12 mouse cellular contexts compared by ENCODE assay signal in the genomic region with DNA sequence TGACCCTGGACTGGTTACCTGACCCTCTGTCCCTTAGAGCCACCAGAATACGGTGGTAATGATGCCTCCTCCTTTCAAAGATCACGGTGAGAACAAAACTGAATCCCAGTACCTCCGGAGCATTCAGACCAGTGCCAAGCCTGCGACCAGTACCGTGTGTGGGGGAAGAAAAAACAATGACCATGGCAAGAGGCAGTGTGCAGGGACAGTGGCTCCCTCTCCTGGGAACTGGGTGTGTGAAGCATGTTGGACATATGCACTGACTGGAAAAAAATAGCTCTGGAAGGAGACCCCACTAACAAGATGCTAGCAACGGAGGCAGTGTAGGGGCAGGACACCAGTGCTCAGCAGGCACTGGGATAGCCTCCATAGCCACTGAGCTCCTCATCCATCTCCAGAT.
A peak's percentile ranks its signal among the peaks of the same experiment; 100 is the strongest.
DNase-seq lines count a peak whose midpoint lies in the region; ATAC-seq and TF ChIP-seq lines count a peak whose summit lies in the region.
"Had no signal": no experiment of that assay in that cellular context is flagged by ENCODE, and none has a peak within 500 bp of the region (broad histone marks: within the 10 kb centered on the region; RNA-seq: fewer than 3 reads in every experiment).

No protein-coding gene starts in this region.

- no peaks in the 10 kb centered on the region for H3K4me1 ChIP-seq in intestine, postnatal 0 days (replicated peaks; ENCODE audit: control insufficient read depth, insufficient read depth, low read length)
- no peaks in the 10 kb centered on the region for H3K4me1 ChIP-seq in intestine, embryonic 15.5 days (replicated peaks)
- peaks cover 30% of the 10 kb centered on the region for H3K4me1 ChIP-seq in hindbrain, embryonic 12.5 days
- H3K4me1 ChIP-seq in neural tube, embryonic 13.5 days (replicated peaks) = peaks cover 40% of the 10 kb centered on the region

- WGBS in intestine, postnatal 0 days = 71% methylated on average over 6 of the region's 6 CpGs
- 62% methylated on average over 6 of the region's 6 CpGs for WGBS in intestine, embryonic 15.5 days
- WGBS in hindbrain, embryonic 12.5 days = 61% methylated on average over 6 of the region's 6 CpGs
- 67% methylated on average over 6 of the region's 6 CpGs for WGBS in neural tube, embryonic 13.5 days

- TF ChIP-seq CTCF in intestine, postnatal 0 days (IDR thresholded peaks at IDR 0.05; ENCODE audit: low read depth) = peak; percentile 40

- no peak overlapping the region for H3K4me2 ChIP-seq in intestine, postnatal 0 days (replicated peaks; ENCODE audit: low read depth)
- no peak overlapping the region for H3K4me2 ChIP-seq in intestine, embryonic 15.5 days (replicated peaks)
- H3K4me2 ChIP-seq in hindbrain, embryonic 12.5 days (replicated peaks) = no peak overlapping the region
- no peak overlapping the region for H3K4me2 ChIP-seq in neural tube, embryonic 13.5 days

- no peak for ATAC-seq in intestine, postnatal 0 days
- no peak for ATAC-seq in intestine, embryonic 15.5 days
- ATAC-seq in hindbrain, embryonic 12.5 days (ENCODE audit: low FRiP score) = no peak
- peak; percentile 33; the same call in 1 of the 2 replicates for ATAC-seq in neural tube, embryonic 13.5 days (ENCODE audit: low read depth)
- ATAC-seq: liver, postnatal 0 days had no signal

- no peak overlapping the region for H3K9ac ChIP-seq in intestine, postnatal 0 days (ENCODE audit: low read depth, low read length)
- H3K9ac ChIP-seq in intestine, embryonic 15.5 days = no peak overlapping the region
- H3K9ac ChIP-seq in hindbrain, embryonic 12.5 days = no peak overlapping the region
- no peak overlapping the region for H3K9ac ChIP-seq in neural tube, embryonic 13.5 days
- H3K9ac ChIP-seq: liver, postnatal 0 days had no signal

- H3K4me3 ChIP-seq in intestine, postnatal 0 days (ENCODE audit: low read depth, low read length) = no peak overlapping the region
- no peak overlapping the region for H3K4me3 ChIP-seq in intestine, embryonic 15.5 days (replicated peaks)
- H3K4me3 ChIP-seq in hindbrain, embryonic 12.5 days = no peak overlapping the region
- no peak overlapping the region for H3K4me3 ChIP-seq in neural tube, embryonic 13.5 days

- H3K36me3 ChIP-seq in intestine, postnatal 0 days (ENCODE audit: control insufficient read depth, insufficient read depth) = no peaks in the 10 kb centered on the region
- H3K36me3 ChIP-seq in intestine, embryonic 15.5 days = no peaks in the 10 kb centered on the region
- peaks cover 27% of the 10 kb centered on the region for H3K36me3 ChIP-seq in hindbrain, embryonic 12.5 days
- H3K36me3 ChIP-seq in neural tube, embryonic 13.5 days = peaks cover 19% of the 10 kb centered on the region

- H3K9me3 ChIP-seq in intestine, postnatal 0 days (ENCODE audit: control insufficient read depth) = no peaks in the 10 kb centered on the region
- H3K9me3 ChIP-seq in intestine, embryonic 15.5 days = no peaks in the 10 kb centered on the region
- no peaks in the 10 kb centered on the region for H3K9me3 ChIP-seq in hindbrain, embryonic 12.5 days (replicated peaks)
- H3K9me3 ChIP-seq in neural tube, embryonic 13.5 days = no peaks in the 10 kb centered on the region

- no peak overlapping the region for H3K27ac ChIP-seq in intestine, postnatal 0 days (ENCODE audit: low read depth, low read length)
- no peak overlapping the region for H3K27ac ChIP-seq in intestine, embryonic 15.5 days
- peak overlapping the region; percentile 25; the same call in 1 of the 2 replicates for H3K27ac ChIP-seq in hindbrain, embryonic 12.5 days
- 0 out of 2 replicates have a peak overlapping the region, but pooled peaks have one; percentile 34 for H3K27ac ChIP-seq in neural tube, embryonic 13.5 days (replicated peaks)
- H3K27ac ChIP-seq: macrophage had no signal

- DNase-seq in cerebellum, adult 9-11 months = peak; percentile 58
- no peak for DNase-seq in cerebellum, adult 11 months
- no peak for DNase-seq in ovary, postnatal 36 days (ENCODE audit: low spot score)
- DNase-seq in ovary, adult 18-20 months (ENCODE audit: low spot score) = no peak
- DNase-seq: kidney, postnatal 36 days; layer of hippocampus, postnatal 36 days; liver, postnatal 0 days had no signal

- H3K27me3 ChIP-seq in intestine, postnatal 0 days (replicated peaks; ENCODE audit: control insufficient read depth, insufficient read depth, low read length) = no peaks in the 10 kb centered on the region
- no peaks in the 10 kb centered on the region for H3K27me3 ChIP-seq in intestine, embryonic 15.5 days (replicated peaks)
- no peaks in the 10 kb centered on the region for H3K27me3 ChIP-seq in hindbrain, embryonic 12.5 days
- no peaks in the 10 kb centered on the region for H3K27me3 ChIP-seq in neural tube, embryonic 13.5 days

Comparison
In these comparisons a context has a peak if more than half of its experiments do, and no peak if none do; other contexts are left out.
1. H3K27ac ChIP-seq: peak in hindbrain, embryonic 12.5 days (single experiment) and neural tube, embryonic 13.5 days (single experiment); none in intestine, postnatal 0 days (single experiment) and intestine, embryonic 15.5 days (single experiment).